Mouse (Mus musculus): Measurements from ENCODE around the gene Ahcyl2. TPM values are rescaled to one million over a fixed set of nuclear protein-coding genes. Genes with fewer than 3 reads are reported as not detected.

Ahcyl2 gene
- polyA plus RNA-seq (2012; rRNA removed; ENCODE audit: low replicate concordance): 36.7 and 73.6 TPM in 2 replicates

DNA sequence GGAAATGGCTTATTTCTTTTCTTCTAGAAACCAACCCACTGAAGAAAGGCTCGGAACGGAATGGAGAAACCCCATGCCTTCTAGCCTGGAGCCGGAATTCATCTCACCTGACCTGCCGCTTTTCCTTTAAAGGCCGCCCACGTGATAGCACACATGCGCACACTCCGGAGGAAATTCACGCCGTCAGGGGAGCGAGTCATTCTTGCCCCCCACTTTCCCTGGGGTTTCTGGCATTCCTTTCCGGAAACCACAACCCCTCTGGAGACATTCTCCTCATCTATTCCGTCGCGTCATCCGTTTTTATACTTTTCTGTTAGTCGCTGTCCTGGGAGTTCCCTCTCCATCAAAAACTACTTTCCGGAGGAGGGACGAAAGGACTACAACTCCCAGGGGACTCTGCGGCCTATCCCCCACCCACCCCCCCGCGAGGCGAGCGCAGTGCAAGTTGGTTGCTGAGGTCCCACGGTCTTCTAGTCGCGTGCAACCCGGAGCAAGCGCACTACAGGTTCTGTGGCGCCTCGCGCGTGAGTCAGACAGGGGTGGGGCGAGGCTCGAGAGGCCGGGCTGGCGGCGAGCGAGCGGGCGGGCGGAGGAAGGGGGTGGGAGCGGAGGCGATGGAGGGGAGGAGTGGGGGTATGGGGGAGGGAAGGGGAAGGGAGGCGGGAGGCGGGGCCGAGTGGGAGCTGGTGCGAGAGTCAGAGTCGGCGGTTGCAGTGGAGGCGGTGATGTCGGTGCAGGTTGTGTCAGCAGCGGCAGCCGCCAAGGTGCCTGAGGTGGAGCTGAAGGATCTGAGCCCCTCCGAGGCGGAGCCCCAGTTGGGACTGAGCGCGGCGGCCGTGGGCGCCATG, at the start of gene Ahcyl2:
Ahcyl2 (plus strand) TSS at position 199 of the 848 bp plus-strand sequence.

DNA sequence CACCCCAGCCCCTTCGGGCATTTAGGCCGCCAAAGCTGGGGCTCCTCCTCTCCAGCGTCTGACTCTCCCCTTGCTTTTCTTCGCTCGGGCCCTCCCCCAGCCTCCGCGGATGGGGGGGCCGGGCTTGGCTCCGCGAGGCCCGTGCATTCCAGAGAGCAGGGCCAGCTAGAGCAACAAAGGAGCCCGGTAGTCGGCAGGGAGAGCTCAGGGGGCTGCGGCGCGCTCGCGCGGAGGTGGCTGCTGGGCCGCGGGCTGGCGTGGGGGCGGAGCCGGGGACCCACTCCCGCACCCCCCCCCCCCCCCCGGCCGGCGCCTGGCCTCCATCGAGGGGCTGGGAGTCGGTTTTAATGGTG, 32.5 kb upstream of the Ahcyl2 start, which contains the start of gene Smo:
Smo (plus strand) TSS at position 168 of the 353 bp plus-strand sequence.

DNA sequence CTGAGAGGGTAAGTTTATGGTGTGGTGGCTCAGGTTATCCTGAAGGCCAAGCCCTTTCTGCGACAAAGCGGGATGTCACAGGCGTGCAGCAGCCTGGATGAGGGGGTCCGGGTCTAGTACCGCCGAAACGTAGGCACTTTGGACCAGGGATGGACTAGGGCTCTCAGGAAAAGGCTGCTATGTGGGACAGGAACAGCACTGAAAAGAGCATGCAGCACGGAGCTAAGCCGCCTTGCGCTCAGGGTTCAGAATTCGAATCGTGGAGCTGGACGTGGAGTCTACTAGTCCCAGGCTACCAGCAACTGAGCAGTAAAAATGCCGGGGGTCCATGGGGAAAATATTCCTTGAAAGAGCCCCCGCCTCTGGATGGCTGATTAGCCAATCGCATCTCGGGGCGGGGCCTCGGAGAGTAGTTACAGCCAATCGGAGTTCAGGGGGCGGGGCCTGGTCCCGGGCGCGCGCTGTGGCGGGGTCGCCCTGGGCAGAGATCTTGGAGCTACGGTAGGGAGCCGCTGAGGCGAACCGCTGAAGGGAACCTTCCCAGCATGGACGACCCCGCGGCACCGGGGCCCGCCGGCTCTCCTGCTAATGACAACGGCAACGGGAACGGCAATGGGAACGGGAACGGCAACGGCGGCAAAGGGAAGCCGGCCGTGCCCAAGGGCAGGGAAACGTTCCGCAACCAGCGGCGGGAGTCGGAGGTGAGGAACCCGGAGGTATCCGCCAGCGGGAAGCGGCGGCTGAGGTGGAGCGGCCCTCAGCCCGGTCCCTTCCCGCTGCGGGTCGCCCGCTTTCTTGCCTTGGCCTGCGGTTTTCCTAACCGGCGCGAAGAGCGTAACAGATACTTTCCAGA, 148.9 kb downstream of the Ahcyl2 start, which contains the start of gene Strip2:
Strip2 (plus strand) TSS at position 483 of the 853 bp plus-strand sequence.

Other genes starting within 250 kb of the Ahcyl2 start
- 20.7 and 27.3 TPM in 2 replicates for gene Irf5, start 241.4 kb upstream of the Ahcyl2 start, polyA plus RNA-seq (2012; rRNA removed; ENCODE audit: low replicate concordance)
- 52.0 and 55.6 TPM in 2 replicates for gene Tnpo3, start 158.1 kb upstream of the Ahcyl2 start, polyA plus RNA-seq (2012; rRNA removed; ENCODE audit: low replicate concordance)
- gene Tspan33, start 73.8 kb upstream of the Ahcyl2 start, polyA plus RNA-seq (2012; rRNA removed; ENCODE audit: low replicate concordance): 2.0 and 4.3 TPM in 2 replicates
- gene Smo, start 32.5 kb upstream of the Ahcyl2 start, polyA plus RNA-seq (2012; rRNA removed; ENCODE audit: low replicate concordance): 42.6 and 114 TPM in 2 replicates
- 1.7 and 4.2 TPM in 2 replicates for gene Strip2, start 149.0 kb downstream of the Ahcyl2 start, polyA plus RNA-seq (2012; rRNA removed; ENCODE audit: low replicate concordance)